Mouse (Mus musculus): ENCODE results near the gene Pzp.

Gene Pzp

GRCm38 (mm10) chr6:128436356-128437005 lies 90.0 kb downstream of the Pzp start:
- DNase-seq (ENCODE audit: low read depth) = no peak

- no peak for DNase-seq (ENCODE audit: low read depth)
These were observed 91.0 kb downstream of the Pzp start for GRCm38 (mm10) chr6:128435474-128435873.

Data from fibroblast of lung, adult 2 months (primary cell).